Comparison of ENCODE assay signal across 11 mouse cellular contexts in genomic region chr6:34599171-34599570, GRCm38 (mm10). TPM values are rescaled to one million over a fixed set of nuclear protein-coding genes. Genes with fewer than 3 reads are reported as not detected.
DNase-seq lines count a peak whose midpoint lies in the region; ATAC-seq and TF ChIP-seq lines count a peak whose summit lies in the region.
"Had no signal": no experiment of that assay in that cellular context is flagged by ENCODE, and none has a peak within 500 bp of the region (broad histone marks: within the 10 kb centered on the region; RNA-seq: fewer than 3 reads in every experiment).

No protein-coding gene starts in this region.

- H3K27ac ChIP-seq in kidney, postnatal 0 days, result peak overlapping the region; percentile 68
- H3K27ac ChIP-seq in embryonic facial prominence, embryonic 12.5 days, result peak overlapping the region; percentile 88
- no peak overlapping the region for H3K27ac ChIP-seq in hindbrain, embryonic 15.5 days (replicated peaks)
- no peak overlapping the region for H3K27ac ChIP-seq in midbrain, embryonic 15.5 days

- H3K4me2 ChIP-seq in kidney, postnatal 0 days (ENCODE audit: low read length), result peak overlapping the region; percentile 56
- H3K4me2 ChIP-seq in embryonic facial prominence, embryonic 12.5 days (replicated peaks), result peak overlapping the region; percentile 58
- peak overlapping the region; percentile 38 for H3K4me2 ChIP-seq in hindbrain, embryonic 15.5 days
- peak overlapping the region; percentile 38; the same call in 1 of the 2 replicates for H3K4me2 ChIP-seq in midbrain, embryonic 15.5 days

- 27% methylated on average over 9 of the region's 9 CpGs for WGBS in kidney, postnatal 0 days
- whole genome bisulfite sequencing in embryonic facial prominence, embryonic 12.5 days, result 29% methylated on average over 9 of the region's 9 CpGs
- 67% methylated on average over 9 of the region's 9 CpGs for WGBS in hindbrain, embryonic 15.5 days
- 68% methylated on average over 9 of the region's 9 CpGs for WGBS in midbrain, embryonic 15.5 days

- H3K9me3 ChIP-seq in kidney, postnatal 0 days (replicated peaks; ENCODE audit: low read length), result no peaks in the 10 kb centered on the region
- no peaks in the 10 kb centered on the region for H3K9me3 ChIP-seq in embryonic facial prominence, embryonic 12.5 days
- H3K9me3 ChIP-seq in hindbrain, embryonic 15.5 days, result no peaks in the 10 kb centered on the region
- H3K9me3 ChIP-seq in midbrain, embryonic 15.5 days, result no peaks in the 10 kb centered on the region

- no peaks in the 10 kb centered on the region for H3K27me3 ChIP-seq in kidney, postnatal 0 days (ENCODE audit: insufficient read depth, low read length)
- no peaks in the 10 kb centered on the region for H3K27me3 ChIP-seq in embryonic facial prominence, embryonic 12.5 days
- H3K27me3 ChIP-seq in hindbrain, embryonic 15.5 days, result no peaks in the 10 kb centered on the region
- no peaks in the 10 kb centered on the region for H3K27me3 ChIP-seq in midbrain, embryonic 15.5 days (replicated peaks)
- H3K27me3 ChIP-seq: Patski had no signal

- peak overlapping the region; percentile 62 for H3K9ac ChIP-seq in kidney, postnatal 0 days (ENCODE audit: low read depth, low read length)
- H3K9ac ChIP-seq in embryonic facial prominence, embryonic 12.5 days, result peak overlapping the region; percentile 57
- no peak overlapping the region for H3K9ac ChIP-seq in hindbrain, embryonic 15.5 days
- H3K9ac ChIP-seq in midbrain, embryonic 15.5 days, result peak overlapping the region; percentile 6; the same call in 1 of the 2 replicates

- DNase-seq in kidney, postnatal 0 days (ENCODE audit: low spot score), result peak; percentile 44
- DNase-seq in kidney, adult 9 months, result no peak
- DNase-seq in frontal cortex, postnatal 25 days (ENCODE audit: low spot score in 2 of 2), result no peak
- DNase-seq in gastrocnemius, postnatal 4 days (ENCODE audit: low spot score in 2 of 2), result no peak
- DNase-seq: gastrocnemius, postnatal 14 days; right cerebral cortex, postnatal 25 days had no signal

- no peak for ATAC-seq in kidney, postnatal 0 days (replicated peaks; ENCODE audit: low FRiP score, low read depth)
- no peak for ATAC-seq in embryonic facial prominence, embryonic 12.5 days (ENCODE audit: insufficient number of reproducible peaks, insufficient read depth, low FRiP score, low TSS enrichment)
- ATAC-seq in hindbrain, embryonic 15.5 days (ENCODE audit: low FRiP score, low read depth), result no peak
- no peak for ATAC-seq in midbrain, embryonic 15.5 days (replicated peaks)
- no peak for ATAC-seq in megakaryocyte, adult 5-6 weeks (ENCODE audit: poor library complexity, severe bottlenecking)

- no peaks in the 10 kb centered on the region for H3K36me3 ChIP-seq in kidney, postnatal 0 days (ENCODE audit: insufficient read depth, low read length)
- no peaks in the 10 kb centered on the region for H3K36me3 ChIP-seq in embryonic facial prominence, embryonic 12.5 days
- no peaks in the 10 kb centered on the region for H3K36me3 ChIP-seq in hindbrain, embryonic 15.5 days
- no peaks in the 10 kb centered on the region for H3K36me3 ChIP-seq in midbrain, embryonic 15.5 days (replicated peaks)

- no peak for TF ChIP-seq CTCF in kidney, postnatal 0 days (IDR thresholded peaks at IDR 0.05; ENCODE audit: low read depth)

- peaks cover 5% of the 10 kb centered on the region; the same call in 1 of the 2 replicates for H3K4me1 ChIP-seq in kidney, postnatal 0 days (replicated peaks; ENCODE audit: insufficient read depth, low read length)
- peaks cover 46% of the 10 kb centered on the region for H3K4me1 ChIP-seq in embryonic facial prominence, embryonic 12.5 days
- 0 out of 2 replicates have a peak, but pooled peaks cover 6% of the 10 kb centered on the region for H3K4me1 ChIP-seq in hindbrain, embryonic 15.5 days (replicated peaks)
- H3K4me1 ChIP-seq in midbrain, embryonic 15.5 days, result peaks cover 10% of the 10 kb centered on the region

- H3K4me3 ChIP-seq in kidney, postnatal 0 days (replicated peaks; ENCODE audit: low read depth, low read length), result peak overlapping the region; percentile 37
- H3K4me3 ChIP-seq in embryonic facial prominence, embryonic 12.5 days, result peak overlapping the region; percentile 48
- peak overlapping the region; percentile 21 for H3K4me3 ChIP-seq in hindbrain, embryonic 15.5 days
- H3K4me3 ChIP-seq in midbrain, embryonic 15.5 days, result peak overlapping the region; percentile 26; the same call in 1 of the 2 replicates

RNA-seq across cellular contexts. Expression of gene Cald1, which starts 0.9 kb away (rescaled TPM):
- polyA plus RNA-seq in kidney, postnatal 0 days (2015; fragmentation: Nextera tagmentation; extraction: Ambion mirVana), result 233 and 263 TPM in 2 replicates
- 342 and 370 TPM in 2 replicates for polyA plus RNA-seq in embryonic facial prominence, embryonic 12.5 days (2016; fragmentation: Nextera tagmentation; extraction: Ambion mirVana)
- 65.4 and 70.7 TPM in 2 replicates for polyA plus RNA-seq in hindbrain, embryonic 15.5 days (2015; fragmentation: Nextera tagmentation; extraction: Ambion mirVana)
- polyA plus RNA-seq in midbrain, embryonic 15.5 days (2015; fragmentation: Nextera tagmentation; extraction: Ambion mirVana), result 64.4 and 65.1 TPM in 2 replicates
- total RNA-seq in megakaryocyte, adult 5-6 weeks (2015), result 0.09 and 0.47 TPM in 2 replicates
- total RNA-seq in megakaryocyte, adult 5-6 weeks (2017), result 0.08 TPM in 1 of 2 replicates, not detected in the other
- total RNA-seq in gastrocnemius, postnatal 4 days (2021), result 100 to 1,000 TPM; 110 to 127 TPM

Comparison
In these comparisons a context has a peak if more than half of its experiments do, and no peak if none do; other contexts are left out.
1. H3K27ac ChIP-seq: peak in kidney, postnatal 0 days (single experiment) and embryonic facial prominence, embryonic 12.5 days (single experiment); none in hindbrain, embryonic 15.5 days (single experiment) and midbrain, embryonic 15.5 days (single experiment).
2. Peak in every context shown above with its lines, with median percentiles within 50 percentile points of each other: H3K4me2 ChIP-seq and H3K4me3 ChIP-seq.